Mouse (Mus musculus) neural tube, embryonic 15.5 days (tissue): ENCODE measurements around the gene 2410004B18Rik. TPM values are rescaled to one million over a fixed set of nuclear protein-coding genes. Genes with fewer than 3 reads are reported as not detected.
"Not testable (repeated sequence)": the region's sequence is repeated elsewhere in the genome, so short reads cannot be mapped to it uniquely, and the experiment has no call there.

ENCODE experiments used
- ATAC-seq: fragments of 200-750 bp; cut with Nextera tagmentation; 2 replicates; pipeline ENCODE4 v1.8.0; 2017; ENCODE audit warnings: mild to moderate bottlenecking, moderate TSS enrichment, moderate library complexity; ENCODE audit not compliant: low FRiP score
- H3K27ac ChIP-seq: fragments of 300-500 bp; sonication (generic); replicated peaks from 2 replicates; pipeline ENCODE4 v1.5.1; 2015; ENCODE audit warnings: mild to moderate bottlenecking, inconsistent platforms
- H3K27me3 ChIP-seq: fragments of 300-500 bp; sonication (generic); replicated peaks from 2 replicates; pipeline ENCODE4 v1.6.1; 2015; ENCODE audit warnings: inconsistent platforms
- H3K36me3 ChIP-seq: fragments of 300-500 bp; sonication (generic); 2 replicates; pipeline ENCODE4 v1.6.1; 2015; ENCODE audit warnings: inconsistent platforms
- H3K4me1 ChIP-seq: fragments of 300-500 bp; sonication (generic); 2 replicates; pipeline ENCODE4 v1.6.1; 2015; ENCODE audit warnings: inconsistent platforms
- H3K4me2 ChIP-seq: fragments of 300-500 bp; sonication (generic); 2 replicates; pipeline ENCODE4 v1.6.1; 2015; ENCODE audit warnings: inconsistent platforms, mild to moderate bottlenecking, moderate library complexity
- H3K4me3 ChIP-seq: fragments of 300-500 bp; sonication (generic); replicated peaks from 2 replicates; pipeline ENCODE4 v1.5.1; 2015; ENCODE audit warnings: mild to moderate bottlenecking, inconsistent platforms
- H3K9ac ChIP-seq: fragments of 300-500 bp; sonication (generic); replicated peaks from 2 replicates; pipeline ENCODE4 v1.6.1; 2015; ENCODE audit warnings: mild to moderate bottlenecking, inconsistent platforms
- H3K9me3 ChIP-seq: fragments of 300-500 bp; sonication (generic); replicated peaks from 2 replicates; pipeline ENCODE4 v1.6.1; 2016; ENCODE audit warnings: inconsistent platforms
- WGBS: fragments of 180-500 bp; shearing (Covaris S2); methylation state at CpG from one replicate; pipeline ENCODE4 v1.1.7; 2015; ENCODE audit warnings: mixed read lengths; 5-methylcytosine and 5-hydroxymethylcytosine counted together
- polyA plus RNA-seq: library from polyadenylated mRNA; unstranded; fragments of >200 nt; fragmentation: Nextera tagmentation; extraction: Ambion mirVana; gene quantifications from 2 replicates; pipeline ENCODE4 v1.2.1, GENCODE M21; 2015

2410004B18Rik gene
- polyA plus RNA-seq, 1 experiment from 2014 or later = 79.9 TPM

GRCm38 (mm10) chr3:145913263-145913662, 24.6 kb upstream of the 2410004B18Rik start:
- no peaks in the 10 kb centered on the region for H3K36me3 ChIP-seq

GRCm38 (mm10) chr3:145913942-145914341, 23.9 kb upstream of the 2410004B18Rik start:
- H3K4me3 ChIP-seq, H3K27ac ChIP-seq, H3K4me2 ChIP-seq, H3K9me3 ChIP-seq, H3K27me3 ChIP-seq, H3K36me3 ChIP-seq, ATAC-seq, H3K9ac ChIP-seq, H3K4me1 ChIP-seq: not testable (repeated sequence)
- WGBS = 81% methylated on average over 7 of the region's 7 CpGs

More at GRCm38 (mm10) chr3:145913263-145913662, 24.6 kb upstream of the 2410004B18Rik start:
- Histone ChIP-seq H3K27ac (no peak overlapping the region), H3K4me3 (no peak overlapping the region), H3K9ac (no peak overlapping the region), H3K27me3 (no peaks in the 10 kb centered on the region), H3K4me1 (no peaks in the 10 kb centered on the region), H3K4me2 (no peak overlapping the region), H3K9me3 (no peaks in the 10 kb centered on the region)
- whole genome bisulfite sequencing = 87% methylated on average over 6 of the region's 6 CpGs
- ATAC-seq = no peak

- Histone ChIP-seq H3K9me3 (no peaks in the 10 kb centered on the region), H3K27me3 (no peaks in the 10 kb centered on the region), H3K4me2 (no peak overlapping the region), H3K36me3 (no peaks in the 10 kb centered on the region), H3K4me1 (no peaks in the 10 kb centered on the region), H3K9ac (no peak overlapping the region), H3K4me3 (no peak overlapping the region), H3K27ac (no peak overlapping the region)
- WGBS = 93% methylated on average over 5 of the region's 5 CpGs
- ATAC-seq = no peak
Observed at GRCm38 (mm10) chr3:145916374-145916773, 21.4 kb upstream of the 2410004B18Rik start.

GRCm38 (mm10) chr3:145916826-145917225, 21.0 kb upstream of the 2410004B18Rik start:
- no peak overlapping the region for H3K4me3 ChIP-seq
- no peaks in the 10 kb centered on the region for H3K36me3 ChIP-seq
- H3K9me3 ChIP-seq = no peaks in the 10 kb centered on the region
- no peak for ATAC-seq
- no peak overlapping the region for H3K27ac ChIP-seq
- no peaks in the 10 kb centered on the region for H3K4me1 ChIP-seq
- 87% methylated on average over 4 of the region's 4 CpGs for WGBS
- H3K27me3 ChIP-seq = no peaks in the 10 kb centered on the region
- no peak overlapping the region for H3K4me2 ChIP-seq
- no peak overlapping the region for H3K9ac ChIP-seq

- Histone ChIP-seq H3K27ac (peak within 1 kb of the TSS; percentile 81), H3K4me3 (peak within 1 kb of the TSS; percentile 95), H3K9me3 (no peaks in the 10 kb centered on the region), H3K4me1 (peaks cover 17% of the 10 kb centered on the region), H3K4me2 (peak within 1 kb of the TSS; percentile 58), H3K9ac (peak within 1 kb of the TSS; percentile 50), H3K36me3 (no peaks in the 10 kb centered on the region), H3K27me3 (no peaks in the 10 kb centered on the region)
- no peak for ATAC-seq
- 40% methylated on average over 11 of the region's 11 CpGs for WGBS
Observed at GRCm38 (mm10) chr3:145922019-145922854, 15.6 kb upstream of the 2410004B18Rik start, which contains the start of gene Bcl10. TSS of gene Bcl10 (plus strand) at chr3:145922804.

GRCm38 (mm10) chr3:145922971-145923370, 14.8 kb upstream of the 2410004B18Rik start:
- ATAC-seq = no peak
- H3K4me3 ChIP-seq = no peak overlapping the region

GRCm38 (mm10) chr3:145923874-145924577, 13.8 kb upstream of the 2410004B18Rik start:
- Histone ChIP-seq H3K4me1 (peaks cover 17% of the 10 kb centered on the region), H3K9me3 (no peaks in the 10 kb centered on the region), H3K4me3 (peak overlapping the region; percentile 95), H3K4me2 (peak overlapping the region; percentile 72), H3K9ac (peak overlapping the region; percentile 70), H3K27ac (peak overlapping the region; percentile 93), H3K27me3 (no peaks in the 10 kb centered on the region), H3K36me3 (peaks cover 5% of the 10 kb centered on the region; the same call in 1 of the 2 replicates)
- under 1% methylated on average over 56 of the region's 58 CpGs for WGBS
- peak; percentile 100 for ATAC-seq

More at GRCm38 (mm10) chr3:145922971-145923370, 14.8 kb upstream of the 2410004B18Rik start:
- WGBS = 75% methylated on average over 3 of the region's 3 CpGs
- H3K4me1 ChIP-seq = peaks cover 17% of the 10 kb centered on the region
- 0 out of 2 replicates have a peak, but pooled peaks cover 3% of the 10 kb centered on the region for H3K36me3 ChIP-seq
- H3K27ac ChIP-seq = no peak overlapping the region
- no peaks in the 10 kb centered on the region for H3K27me3 ChIP-seq
- H3K9me3 ChIP-seq = no peaks in the 10 kb centered on the region
- H3K4me2 ChIP-seq = no peak overlapping the region
- H3K9ac ChIP-seq = no peak overlapping the region

- Histone ChIP-seq H3K9me3 (no peaks in the 10 kb centered on the region), H3K36me3 (peaks cover 5% of the 10 kb centered on the region; the same call in 1 of the 2 replicates), H3K27me3 (no peaks in the 10 kb centered on the region), H3K27ac (peak overlapping the region; percentile 93), H3K4me3 (peak overlapping the region; percentile 95), H3K9ac (peak overlapping the region; percentile 70), H3K4me1 (peaks cover 17% of the 10 kb centered on the region), H3K4me2 (peak overlapping the region; percentile 72)
- ATAC-seq = peak; percentile 30
- 4% methylated on average over 37 of the region's 39 CpGs for WGBS
Observed at GRCm38 (mm10) chr3:145924649-145925337, 13.0 kb upstream of the 2410004B18Rik start.

GRCm38 (mm10) chr3:145925506-145925905, 12.3 kb upstream of the 2410004B18Rik start:
- H3K4me3 ChIP-seq = peak overlapping the region; percentile 95
- 67% methylated on average over 5 of the region's 5 CpGs for WGBS

GRCm38 (mm10) chr3:145929525-145930400, 8.1 kb upstream of the 2410004B18Rik start:
- ATAC-seq = no peak
- H3K36me3 ChIP-seq = peaks cover 32% of the 10 kb centered on the region
- peaks cover 17% of the 10 kb centered on the region for H3K4me1 ChIP-seq
- no peaks in the 10 kb centered on the region for H3K27me3 ChIP-seq
- H3K4me2 ChIP-seq = no peak overlapping the region
- H3K9me3 ChIP-seq = no peaks in the 10 kb centered on the region
- no peak overlapping the region for H3K4me3 ChIP-seq
- 75% methylated on average over 7 of the region's 7 CpGs for WGBS
- H3K9ac ChIP-seq = no peak overlapping the region
- H3K27ac ChIP-seq = no peak overlapping the region

More at GRCm38 (mm10) chr3:145925506-145925905, 12.3 kb upstream of the 2410004B18Rik start:
- Histone ChIP-seq H3K4me2 (peak overlapping the region; percentile 72), H3K9me3 (no peaks in the 10 kb centered on the region), H3K4me1 (peaks cover 17% of the 10 kb centered on the region), H3K27me3 (no peaks in the 10 kb centered on the region), H3K27ac (no peak overlapping the region), H3K9ac (peak overlapping the region; percentile 70; the same call in 1 of the 2 replicates), H3K36me3 (peaks cover 5% of the 10 kb centered on the region; the same call in 1 of the 2 replicates)
- ATAC-seq = no peak
